ENCODE assay signal across 20 mouse cellular contexts in genomic region chr16:24897641-24898040, GRCm38 (mm10).
DNase-seq lines count a peak whose midpoint lies in the region; ATAC-seq and TF ChIP-seq lines count a peak whose summit lies in the region.
"Had no signal": no experiment of that assay in that cellular context is flagged by ENCODE, and none has a peak within 500 bp of the region (broad histone marks: within the 10 kb centered on the region; RNA-seq: fewer than 3 reads in every experiment).

No protein-coding gene starts in this region.

- H3K4me3 ChIP-seq in stomach, embryonic 16.5 days (replicated peaks; ENCODE audit: low read length), result no peak overlapping the region
- no peak overlapping the region for H3K4me3 ChIP-seq in stomach, postnatal 0 days (ENCODE audit: low read depth, low read length)
- H3K4me3 ChIP-seq: embryonic facial prominence, embryonic 13.5 days; forebrain, embryonic 12.5 days; gastrocnemius, adult 2 months; heart, embryonic 10.5 days; hindbrain, embryonic 10.5 days had no signal

- peak; percentile 25; the same call in 1 of the 2 replicates for ATAC-seq in stomach, embryonic 16.5 days (ENCODE audit: insufficient read depth, low FRiP score)
- ATAC-seq in stomach, postnatal 0 days (ENCODE audit: low FRiP score, low TSS enrichment), result no peak
- no peak for ATAC-seq in megakaryocyte-erythroid progenitor cell, adult 5-6 weeks (replicated peaks; ENCODE audit: low FRiP score, low TSS enrichment, poor library complexity, severe bottlenecking)
- ATAC-seq: forebrain, embryonic 16.5 days had no signal

- no peak overlapping the region for H3K9ac ChIP-seq in stomach, embryonic 16.5 days (ENCODE audit: low read length)
- H3K9ac ChIP-seq in stomach, postnatal 0 days (ENCODE audit: low read length), result no peak overlapping the region
- H3K9ac ChIP-seq: embryonic facial prominence, embryonic 13.5 days; forebrain, embryonic 12.5 days; hindbrain, embryonic 14.5 days had no signal

- H3K36me3 ChIP-seq in stomach, embryonic 16.5 days (ENCODE audit: control insufficient read depth, insufficient read depth, low read length), result no peaks in the 10 kb centered on the region
- H3K36me3 ChIP-seq in stomach, postnatal 0 days (ENCODE audit: control insufficient read depth, insufficient read depth, low read length), result no peaks in the 10 kb centered on the region
- H3K36me3 ChIP-seq: embryonic facial prominence, embryonic 13.5 days; forebrain, embryonic 12.5 days; heart, embryonic 10.5 days; hindbrain, embryonic 10.5 days had no signal

- no peaks in the 10 kb centered on the region for H3K9me3 ChIP-seq in stomach, embryonic 16.5 days (replicated peaks; ENCODE audit: control insufficient read depth, low read length)
- H3K9me3 ChIP-seq in stomach, postnatal 0 days (ENCODE audit: control insufficient read depth, low read length), result no peaks in the 10 kb centered on the region
- H3K9me3 ChIP-seq: embryonic facial prominence, embryonic 13.5 days; forebrain, embryonic 12.5 days; heart, embryonic 10.5 days; hindbrain, embryonic 10.5 days had no signal

- H3K27me3 ChIP-seq in stomach, embryonic 16.5 days (ENCODE audit: control insufficient read depth, insufficient read depth, low read length), result no peaks in the 10 kb centered on the region
- no peaks in the 10 kb centered on the region for H3K27me3 ChIP-seq in stomach, postnatal 0 days (ENCODE audit: control insufficient read depth, insufficient read depth, low read length)
- H3K27me3 ChIP-seq: embryonic facial prominence, embryonic 13.5 days had no signal

- no peak for TF ChIP-seq EP300 in stomach, postnatal 0 days (optimal IDR thresholded peaks at IDR 0.05)

- DNase-seq in heart, adult 9 months (ENCODE audit: low spot score in 2 of 2), result peak; percentile 25 to 26
- no peak for DNase-seq in heart, postnatal 10 days
- DNase-seq in stomach, postnatal 0 days (ENCODE audit: low spot score), result no peak
- DNase-seq in lung, postnatal 14 days, result peak; percentile 17
- no peak for DNase-seq in adrenal gland, postnatal 4 days (ENCODE audit: low spot score in 2 of 2)
- DNase-seq: adrenal gland, postnatal 14 days; cerebellum, adult 18-20 months; cerebellum, adult 9-11 months; cerebellum, postnatal 36 days; gastrocnemius, adult 2 months; gastrocnemius, postnatal 25 days; heart, postnatal 14 days had no signal

- H3K4me2 ChIP-seq in stomach, embryonic 16.5 days (ENCODE audit: low read depth, low read length), result no peak overlapping the region
- no peak overlapping the region for H3K4me2 ChIP-seq in stomach, postnatal 0 days (replicated peaks; ENCODE audit: low read depth)
- H3K4me2 ChIP-seq: embryonic facial prominence, embryonic 13.5 days; forebrain, embryonic 12.5 days; hindbrain, embryonic 14.5 days had no signal

- WGBS in stomach, embryonic 16.5 days, result 25% methylated on average over 3 of the region's 3 CpGs
- 7% methylated on average over 3 of the region's 3 CpGs for WGBS in stomach, postnatal 0 days

- H3K27ac ChIP-seq in stomach, embryonic 16.5 days (ENCODE audit: low read length), result no peak overlapping the region
- no peak overlapping the region for H3K27ac ChIP-seq in stomach, postnatal 0 days (replicated peaks)
- H3K27ac ChIP-seq: embryonic facial prominence, embryonic 13.5 days; forebrain, embryonic 12.5 days; gastrocnemius, adult 2 months; heart, embryonic 10.5 days; hindbrain, embryonic 10.5 days; hindbrain, embryonic 14.5 days had no signal

- peaks cover 20% of the 10 kb centered on the region for H3K4me1 ChIP-seq in stomach, embryonic 16.5 days (ENCODE audit: control insufficient read depth, insufficient read depth, low read length)
- no peaks in the 10 kb centered on the region; the same call in 1 of the 2 replicates for H3K4me1 ChIP-seq in stomach, postnatal 0 days (replicated peaks; ENCODE audit: control insufficient read depth, insufficient read depth)

- TF ChIP-seq CTCF in stomach, postnatal 0 days (IDR thresholded peaks at IDR 0.05; ENCODE audit: low read depth), result no peak

- intact Hi-C loops in heart, postnatal 10 days (cut with DNase I), result no loop called here

Comparison
In these comparisons a context has a peak if more than half of its experiments do, and no peak if none do; other contexts are left out.
1. DNase-seq: peak in heart, adult 9 months (2 of 2) and lung, postnatal 14 days (single experiment); none in heart, postnatal 10 days (0 of 2), stomach, postnatal 0 days (single experiment) and adrenal gland, postnatal 4 days (0 of 2).